Mouse (Mus musculus) forebrain, embryonic 16.5 days (tissue): ENCODE data around the gene Olfr1371. TPM values are rescaled to one million over a fixed set of nuclear protein-coding genes. Genes with fewer than 3 reads are reported as not detected.

ENCODE experiments used
- ATAC-seq: fragments of 200-750 bp; cut with Nextera tagmentation; 2 replicates; pipeline ENCODE4 v1.8.0; 2017; ENCODE audit warnings: mild to moderate bottlenecking, moderate library complexity
- H3K27ac ChIP-seq: fragments of 300-500 bp; sonication (generic); 2 replicates; pipeline ENCODE4 v1.5.1; 2014; ENCODE audit warnings: low read length, control low read depth
- H3K27me3 ChIP-seq: fragments of 300-500 bp; sonication (generic); replicated peaks from 2 replicates; pipeline ENCODE4 v1.6.1; 2014; ENCODE audit warnings: low read length; ENCODE audit not compliant: control insufficient read depth, insufficient read depth
- H3K36me3 ChIP-seq: fragments of 300-500 bp; sonication (generic); 2 replicates; pipeline ENCODE4 v1.6.1; 2014; ENCODE audit not compliant: control insufficient read depth, insufficient read depth
- H3K4me1 ChIP-seq: fragments of 300-500 bp; sonication (generic); replicated peaks from 2 replicates; pipeline ENCODE4 v1.6.1; 2014; ENCODE audit warnings: low read length; ENCODE audit not compliant: control insufficient read depth, insufficient read depth
- H3K4me2 ChIP-seq: fragments of 300-500 bp; sonication (generic); 2 replicates; pipeline ENCODE4 v1.6.1; 2014; ENCODE audit warnings: mild to moderate bottlenecking, low read length, control low read depth
- H3K4me3 ChIP-seq: fragments of 300-500 bp; sonication (generic); replicated peaks from 2 replicates; pipeline ENCODE4 v1.5.1; 2014; ENCODE audit warnings: mild to moderate bottlenecking, low read length, control low read depth
- H3K9ac ChIP-seq: fragments of 300-500 bp; sonication (generic); replicated peaks from 2 replicates; pipeline ENCODE4 v1.6.1; 2014; ENCODE audit warnings: low read depth, low read length, control low read depth
- H3K9me3 ChIP-seq: fragments of 300-500 bp; sonication (generic); 2 replicates; pipeline ENCODE4 v1.6.1; 2016; ENCODE audit warnings: low read length; ENCODE audit not compliant: control insufficient read depth
- WGBS: fragments of 180-500 bp; shearing (Covaris S2); extraction: QIAGEN DNeasy Blood & Tissue Kit; methylation state at CpG from one replicate; pipeline ENCODE4 v1.1.7; 2014; 5-methylcytosine and 5-hydroxymethylcytosine counted together
- polyA plus RNA-seq: library from polyadenylated mRNA; unstranded; fragments of >200 nt; fragmentation: Nextera tagmentation; extraction: Ambion mirVana; gene quantifications from 2 replicates; pipeline ENCODE4 v1.2.1, GENCODE M21; 2015

Olfr1371 gene
- polyA plus RNA-seq, result not detected in 2 replicates

DNA sequence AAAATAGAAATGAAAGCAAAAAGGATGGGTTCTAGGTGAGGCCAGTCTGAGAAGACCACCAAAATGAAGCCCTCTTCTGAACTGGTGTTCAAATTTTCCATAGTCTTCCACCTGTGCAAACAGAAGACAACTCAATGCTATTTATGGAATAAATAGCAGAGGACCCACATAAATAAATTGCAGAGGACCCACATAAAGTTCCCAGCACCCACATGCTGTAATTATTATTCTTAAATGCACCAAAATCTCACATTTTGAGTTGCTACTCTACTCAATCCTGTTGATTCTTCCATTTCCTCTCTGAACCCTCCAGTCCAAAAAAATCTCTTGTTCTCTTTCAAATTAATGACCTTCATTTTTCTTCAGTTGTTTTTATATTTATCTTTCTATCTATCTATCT lies at the start of gene Olfr1371:
TSS of gene Olfr1371 (minus strand) at position 101 of the 400 bp plus-strand sequence.
- H3K4me1 ChIP-seq, result no peaks in the 10 kb centered on the region
- H3K9ac ChIP-seq, result no peak within 1 kb of the TSS
- H3K4me2 ChIP-seq, result no peak within 1 kb of the TSS
- no peaks in the 10 kb centered on the region for H3K9me3 ChIP-seq
- H3K36me3 ChIP-seq, result no peaks in the 10 kb centered on the region
- ATAC-seq, result no peak
- H3K27ac ChIP-seq, result no peak within 1 kb of the TSS
- H3K27me3 ChIP-seq, result no peaks in the 10 kb centered on the region
- no peak within 1 kb of the TSS for H3K4me3 ChIP-seq

DNA sequence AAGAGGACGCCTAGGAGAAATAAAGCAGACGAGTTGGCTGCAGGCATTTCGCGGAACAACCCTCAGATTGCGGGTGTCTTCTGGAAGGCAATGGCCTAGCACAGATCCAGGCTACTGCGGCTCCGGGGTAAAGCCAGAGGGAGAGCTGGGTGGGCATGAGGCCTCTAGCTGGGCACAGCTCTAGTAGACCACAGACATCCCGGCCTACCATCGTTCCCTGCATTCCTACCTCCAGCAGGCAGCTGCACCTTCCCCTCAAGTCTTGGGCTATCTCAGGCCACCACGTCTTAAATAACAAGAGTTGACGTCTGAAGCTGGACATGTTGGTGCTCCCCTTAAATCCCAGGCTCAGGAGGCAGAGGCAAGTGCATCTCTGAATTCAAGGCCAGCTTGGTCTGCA lies 48.6 kb upstream of the Olfr1371 start:
- no peaks in the 10 kb centered on the region for H3K4me1 ChIP-seq
- H3K4me2 ChIP-seq, result no peak overlapping the region
- H3K27ac ChIP-seq, result no peak overlapping the region
- ATAC-seq, result no peak
- WGBS, result 95% methylated on average over 11 of the region's 11 CpGs
- H3K9ac ChIP-seq, result no peak overlapping the region
- no peaks in the 10 kb centered on the region for H3K9me3 ChIP-seq
- H3K27me3 ChIP-seq, result no peaks in the 10 kb centered on the region
- no peaks in the 10 kb centered on the region for H3K36me3 ChIP-seq
- H3K4me3 ChIP-seq, result no peak overlapping the region

DNA sequence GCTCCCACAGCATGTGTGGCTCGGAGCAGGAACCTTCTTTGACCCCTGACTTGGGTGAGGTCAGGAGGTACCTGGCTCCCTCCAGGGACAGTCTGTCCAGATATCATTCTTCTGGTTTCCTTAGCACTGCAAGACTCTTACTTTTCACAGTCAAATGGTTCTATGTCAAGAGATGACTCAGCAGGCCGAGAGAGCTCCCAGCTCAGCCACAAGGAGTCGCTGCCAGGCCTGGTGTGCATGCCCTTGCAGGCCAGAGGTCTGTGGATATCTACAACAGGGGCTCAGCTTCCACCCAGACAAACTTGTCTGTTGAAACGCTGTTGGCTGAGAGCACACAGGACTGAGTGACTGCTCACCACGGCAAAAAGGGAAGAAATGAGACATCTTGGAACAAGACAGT lies 48.1 kb upstream of the Olfr1371 start:
- Histone ChIP-seq H3K36me3 (no peaks in the 10 kb centered on the region), H3K4me3 (no peak overlapping the region), H3K4me1 (no peaks in the 10 kb centered on the region), H3K4me2 (no peak overlapping the region), H3K9me3 (no peaks in the 10 kb centered on the region), H3K27me3 (no peaks in the 10 kb centered on the region), H3K9ac (no peak overlapping the region), H3K27ac (no peak overlapping the region)
- WGBS, result 65% methylated on average over 5 of the region's 5 CpGs
- ATAC-seq, result no peak

DNA sequence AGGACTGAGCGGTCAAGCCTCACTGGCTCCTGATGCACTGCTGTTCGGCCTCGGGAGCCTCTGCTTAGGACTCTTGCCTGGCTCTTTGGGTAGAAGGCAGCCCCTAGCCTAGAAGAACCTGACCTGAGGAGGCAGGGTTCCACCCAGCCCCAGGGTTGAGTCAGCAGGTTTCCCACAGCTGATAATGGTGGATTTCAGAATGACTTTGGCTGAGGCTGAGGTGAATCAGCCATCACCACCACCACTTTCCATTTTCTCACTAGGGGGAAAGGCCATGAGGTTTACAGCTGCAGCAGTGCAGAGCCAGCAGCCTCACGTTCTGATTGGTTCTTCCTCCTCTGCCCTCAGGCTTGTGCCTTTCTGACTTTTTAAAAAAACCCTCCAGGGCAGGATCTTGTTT lies 47.1 kb upstream of the Olfr1371 start:
- Histone ChIP-seq H3K4me1 (no peaks in the 10 kb centered on the region), H3K9me3 (no peaks in the 10 kb centered on the region), H3K4me3 (no peak overlapping the region), H3K36me3 (no peaks in the 10 kb centered on the region), H3K9ac (no peak overlapping the region), H3K27me3 (no peaks in the 10 kb centered on the region), H3K4me2 (no peak overlapping the region), H3K27ac (no peak overlapping the region)
- ATAC-seq, result no peak
- 71% methylated on average over 4 of the region's 4 CpGs for WGBS

DNA sequence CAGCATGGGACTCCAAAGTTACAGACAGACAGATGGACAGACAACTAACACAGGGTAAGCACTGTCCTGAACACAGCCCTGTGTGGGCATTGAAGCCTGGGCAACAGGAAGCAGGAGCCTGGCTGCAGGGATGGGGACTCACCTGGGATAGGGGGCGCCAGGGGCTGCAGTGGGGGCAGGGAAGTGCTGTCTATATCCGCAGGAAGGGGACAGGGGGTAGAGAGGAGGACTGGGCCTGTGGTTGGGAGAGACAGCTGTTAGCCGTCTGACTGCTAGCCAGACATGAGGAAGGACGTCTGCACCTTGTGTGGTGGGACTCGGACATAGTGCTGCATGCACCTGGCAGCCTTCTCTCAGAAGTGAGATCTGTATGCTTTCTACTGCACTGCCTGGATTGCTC lies 44.9 kb upstream of the Olfr1371 start:
- H3K4me2 ChIP-seq, result no peak overlapping the region
- H3K36me3 ChIP-seq, result no peaks in the 10 kb centered on the region
- H3K27ac ChIP-seq, result no peak overlapping the region
- no peaks in the 10 kb centered on the region for H3K9me3 ChIP-seq
- no peak overlapping the region for H3K9ac ChIP-seq
- ATAC-seq, result no peak
- WGBS, result 80% methylated on average over 5 of the region's 5 CpGs
- H3K27me3 ChIP-seq, result no peaks in the 10 kb centered on the region
- no peaks in the 10 kb centered on the region for H3K4me1 ChIP-seq
- no peak overlapping the region for H3K4me3 ChIP-seq

DNA sequence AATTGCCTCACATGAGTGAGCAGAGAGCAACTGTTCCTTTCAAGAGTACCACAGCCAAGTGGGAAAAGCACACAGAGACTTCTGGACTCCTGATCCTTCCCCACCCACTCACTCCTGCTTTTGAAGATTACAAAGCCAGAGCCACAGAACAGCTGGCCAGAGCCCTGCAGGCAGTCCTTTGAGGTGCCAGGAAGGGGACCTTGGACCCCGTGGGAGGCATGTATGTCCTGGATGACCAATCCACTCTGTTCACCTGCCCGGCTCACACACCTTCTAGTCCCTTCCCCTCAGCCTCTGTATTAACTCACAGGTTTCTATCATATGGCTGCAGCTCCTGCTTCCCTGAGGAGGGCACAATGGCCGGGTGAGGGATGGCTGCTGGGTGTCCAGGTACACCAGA lies 43.6 kb upstream of the Olfr1371 start:
- no peaks in the 10 kb centered on the region for H3K27me3 ChIP-seq
- no peak for ATAC-seq
- no peak overlapping the region for H3K4me3 ChIP-seq
- H3K9ac ChIP-seq, result no peak overlapping the region
- 94% methylated on average over 3 of the region's 3 CpGs for WGBS
- H3K9me3 ChIP-seq, result no peaks in the 10 kb centered on the region
- H3K4me2 ChIP-seq, result no peak overlapping the region
- no peak overlapping the region for H3K27ac ChIP-seq
- H3K36me3 ChIP-seq, result no peaks in the 10 kb centered on the region
- no peaks in the 10 kb centered on the region for H3K4me1 ChIP-seq

DNA sequence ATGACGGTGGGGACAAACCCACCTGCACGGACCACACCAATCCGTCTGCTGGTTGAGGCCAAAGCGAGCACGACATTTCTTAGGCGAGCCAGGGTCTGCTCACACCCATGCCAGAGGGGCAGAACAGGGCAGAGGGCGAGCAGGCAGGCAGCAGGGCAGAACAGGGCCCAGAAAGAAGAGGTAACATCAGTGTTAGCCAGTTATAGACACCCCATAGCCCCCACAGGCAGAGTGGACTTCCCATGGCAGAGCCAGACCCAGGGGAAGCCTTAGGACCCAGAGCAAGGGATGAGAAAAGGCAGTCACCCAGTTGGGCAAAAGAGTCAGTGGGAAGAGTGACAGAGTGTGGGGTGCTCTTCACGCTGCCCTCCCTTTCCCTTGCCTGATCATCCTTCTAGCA lies 41.3 kb upstream of the Olfr1371 start:
- Histone ChIP-seq H3K9ac (no peak overlapping the region), H3K36me3 (no peaks in the 10 kb centered on the region; the same call in 1 of the 2 replicates), H3K4me2 (no peak overlapping the region), H3K4me3 (no peak overlapping the region), H3K27ac (no peak overlapping the region), H3K4me1 (no peaks in the 10 kb centered on the region), H3K27me3 (no peaks in the 10 kb centered on the region), H3K9me3 (no peaks in the 10 kb centered on the region)
- ATAC-seq, result no peak
- WGBS, result 88% methylated on average over 8 of the region's 8 CpGs

DNA sequence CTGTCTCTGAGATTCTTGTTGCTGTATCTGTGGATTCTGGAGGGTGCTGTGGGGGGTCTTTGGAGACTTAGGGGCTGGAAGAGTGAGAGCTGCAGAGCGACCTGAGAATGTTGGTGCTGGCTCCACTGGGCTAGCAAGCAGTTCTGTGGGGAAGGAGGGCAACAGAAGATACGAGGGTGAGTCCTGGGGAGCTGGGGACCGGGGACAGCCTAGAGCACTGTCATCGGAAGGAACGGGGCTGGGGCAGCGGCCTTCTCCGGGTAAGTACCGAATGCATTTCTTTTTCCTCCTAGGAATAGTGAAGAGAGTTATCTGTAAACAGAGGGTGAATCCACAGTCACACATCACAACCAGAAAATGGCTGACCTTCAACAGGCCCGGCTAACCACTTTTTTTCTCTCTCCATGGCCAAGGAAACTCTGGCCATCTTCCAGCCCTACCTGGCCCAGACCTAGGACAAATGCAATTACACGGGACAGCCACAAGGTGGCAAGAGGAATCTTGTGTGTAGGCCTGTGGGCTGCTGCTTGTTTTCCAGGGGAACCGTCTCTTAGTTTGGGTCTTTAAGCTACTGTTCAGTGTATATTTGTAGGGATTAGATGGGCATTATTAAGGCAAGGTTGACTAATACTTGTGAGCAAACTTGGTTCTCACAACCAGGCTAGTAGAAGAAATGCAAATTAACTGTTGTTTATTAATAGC lies 40.0 kb upstream of the Olfr1371 start:
- Histone ChIP-seq H3K4me3 (no peak overlapping the region), H3K27ac (no peak overlapping the region), H3K4me2 (no peak overlapping the region), H3K4me1 (peaks cover 2% of the 10 kb centered on the region; the same call in 1 of the 2 replicates), H3K27me3 (no peaks in the 10 kb centered on the region), H3K9me3 (no peaks in the 10 kb centered on the region), H3K36me3 (peaks cover 5% of the 10 kb centered on the region; the same call in 1 of the 2 replicates), H3K9ac (no peak overlapping the region)
- ATAC-seq, result peak; percentile 76
- WGBS, result 64% methylated on average over 11 of the region's 11 CpGs

DNA sequence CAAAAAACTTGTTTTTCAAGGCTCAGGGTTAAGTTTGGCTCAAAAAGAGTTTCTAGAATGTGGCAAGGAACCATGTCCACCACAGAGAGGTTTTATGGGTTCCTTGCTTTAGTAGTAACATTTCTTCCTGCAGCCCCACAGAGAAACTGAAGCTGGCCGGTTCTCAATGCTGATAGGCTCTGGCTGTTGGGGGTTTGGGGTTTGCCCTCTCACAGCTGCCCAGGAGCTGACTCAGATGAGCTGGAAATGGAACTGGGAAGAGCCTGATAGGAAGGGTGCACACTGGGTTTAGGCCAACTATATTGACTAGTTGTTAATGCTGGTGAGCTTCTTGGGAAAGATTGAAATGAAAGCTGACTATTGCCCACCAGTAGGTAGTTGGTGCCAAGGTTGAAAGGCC lies 38.9 kb upstream of the Olfr1371 start:
- no peak for ATAC-seq
- H3K9ac ChIP-seq, result no peak overlapping the region
- H3K27ac ChIP-seq, result no peak overlapping the region
- no peak overlapping the region for H3K4me3 ChIP-seq
- peaks cover 2% of the 10 kb centered on the region; the same call in 1 of the 2 replicates for H3K4me1 ChIP-seq
- 78% methylated on average over 1 of the region's 1 CpGs for WGBS
- H3K9me3 ChIP-seq, result no peaks in the 10 kb centered on the region
- peaks cover 5% of the 10 kb centered on the region; the same call in 1 of the 2 replicates for H3K36me3 ChIP-seq
- no peaks in the 10 kb centered on the region for H3K27me3 ChIP-seq
- no peak overlapping the region for H3K4me2 ChIP-seq

DNA sequence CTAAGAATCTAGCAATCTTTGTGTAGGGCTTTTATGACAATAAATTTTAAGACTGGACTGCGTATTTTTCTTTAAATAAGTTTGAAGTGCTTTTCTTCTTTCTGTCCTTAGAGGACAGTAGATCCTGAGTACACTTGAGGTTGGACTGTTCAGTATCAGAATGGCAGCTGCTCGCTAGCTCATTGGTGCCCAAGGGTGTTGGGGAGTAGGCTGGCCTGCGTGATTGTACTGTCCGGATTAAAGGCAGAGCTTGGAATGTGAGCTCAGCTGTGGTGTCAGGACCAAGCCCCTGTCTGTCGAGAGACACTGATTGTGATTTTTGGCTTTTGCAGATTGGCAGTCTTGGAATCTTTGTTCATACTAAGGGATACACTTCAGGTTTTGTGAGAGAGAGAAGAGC lies 38.0 kb upstream of the Olfr1371 start:
- Histone ChIP-seq H3K4me2 (no peak overlapping the region), H3K4me3 (no peak overlapping the region), H3K9ac (no peak overlapping the region), H3K27me3 (no peaks in the 10 kb centered on the region), H3K27ac (no peak overlapping the region), H3K36me3 (peaks cover 8% of the 10 kb centered on the region; the same call in 1 of the 2 replicates), H3K4me1 (peaks cover 2% of the 10 kb centered on the region; the same call in 1 of the 2 replicates), H3K9me3 (no peaks in the 10 kb centered on the region)
- ATAC-seq, result no peak
- 78% methylated on average over 5 of the region's 5 CpGs for WGBS
